In the genomic region with DNA sequence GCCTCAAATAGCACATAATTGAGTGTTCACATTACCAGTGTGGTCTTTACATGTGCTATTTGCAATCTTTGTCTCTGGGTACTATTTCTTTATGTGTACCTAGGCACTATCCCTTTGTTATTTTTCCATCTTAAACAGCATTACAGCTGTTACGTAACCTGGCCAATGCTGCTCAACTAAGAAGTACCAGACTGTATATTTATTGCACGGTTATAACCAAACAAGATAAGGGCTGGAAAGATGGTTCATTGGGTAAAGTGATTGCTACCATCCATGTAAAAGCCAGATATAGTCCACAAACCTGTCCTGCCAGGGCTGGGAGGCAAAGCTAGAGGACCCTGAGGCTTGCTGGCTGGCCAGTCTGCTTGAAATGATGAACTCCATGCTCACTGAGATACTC, we compare ENCODE assay signal across 32 mouse cellular contexts.
"Had no signal": no experiment of that assay in that cellular context is flagged by ENCODE, and none has a peak within 500 bp of the region (broad histone marks: within the 10 kb centered on the region; RNA-seq: fewer than 3 reads in every experiment).

No protein-coding gene starts in this region.

- H3K27me3 ChIP-seq: heart, embryonic 12.5 days; heart, embryonic 13.5 days; heart, embryonic 15.5 days; hindbrain, embryonic 12.5 days; hindbrain, embryonic 13.5 days; hindbrain, embryonic 15.5 days; kidney, embryonic 15.5 days had no signal

- H3K4me1 ChIP-seq: heart, embryonic 13.5 days; heart, embryonic 15.5 days; hindbrain, embryonic 12.5 days; hindbrain, embryonic 15.5 days; kidney, embryonic 15.5 days had no signal

- H3K27ac ChIP-seq: heart, embryonic 13.5 days; heart, embryonic 15.5 days; hindbrain, embryonic 10.5 days; hindbrain, embryonic 12.5 days; hindbrain, embryonic 13.5 days; hindbrain, embryonic 14.5 days; hindbrain, embryonic 15.5 days; hindbrain, postnatal 0 days; kidney, embryonic 15.5 days; kidney, postnatal 0 days; layer of hippocampus, adult 2 months; left cerebral cortex, adult 2 months had no signal

- H3K9me3 ChIP-seq: heart, embryonic 12.5 days; heart, embryonic 13.5 days; heart, embryonic 15.5 days; hindbrain, embryonic 10.5 days; hindbrain, embryonic 12.5 days; hindbrain, embryonic 13.5 days; hindbrain, embryonic 15.5 days; kidney, embryonic 15.5 days had no signal

- H3K36me3 ChIP-seq: heart, embryonic 12.5 days; heart, embryonic 13.5 days; heart, embryonic 15.5 days; hindbrain, embryonic 10.5 days; hindbrain, embryonic 12.5 days; hindbrain, embryonic 13.5 days; hindbrain, embryonic 15.5 days; kidney, embryonic 15.5 days had no signal

- H3K4me2 ChIP-seq: heart, embryonic 11.5 days; heart, embryonic 12.5 days; heart, embryonic 13.5 days; heart, embryonic 15.5 days; hindbrain, embryonic 12.5 days; hindbrain, embryonic 13.5 days; hindbrain, embryonic 14.5 days; hindbrain, embryonic 15.5 days; kidney, embryonic 15.5 days had no signal

- ATAC-seq: hindbrain, embryonic 16.5 days; hindbrain, postnatal 0 days; inflammation-experienced regulatory T-cells, adult 6 months had no signal

- H3K9ac ChIP-seq: heart, embryonic 12.5 days; heart, embryonic 13.5 days; heart, embryonic 15.5 days; hindbrain, embryonic 12.5 days; hindbrain, embryonic 13.5 days; hindbrain, embryonic 14.5 days; hindbrain, embryonic 15.5 days; kidney, embryonic 15.5 days had no signal

- H3K4me3 ChIP-seq: heart, embryonic 12.5 days; heart, embryonic 13.5 days; heart, embryonic 15.5 days; hindbrain, embryonic 10.5 days; hindbrain, embryonic 12.5 days; hindbrain, embryonic 13.5 days; hindbrain, embryonic 15.5 days; kidney, embryonic 15.5 days; layer of hippocampus, adult 2 months; left cerebral cortex, adult 2 months had no signal

- DNase-seq: heart, postnatal 10 days; heart, postnatal 14 days; heart, postnatal 36 days; heart, postnatal 4 days; kidney, adult 11 months; kidney, adult 18-20 months; kidney, adult 2 months; kidney, adult 8-10 months; kidney, adult 9 months; kidney, postnatal 10 days; kidney, postnatal 14 days; kidney, postnatal 25 days; kidney, postnatal 36 days; kidney, postnatal 4 days; layer of hippocampus, adult 9-11 months; layer of hippocampus, postnatal 36 days had no signal
